ENCODE assay signal across 23 mouse cellular contexts in the genomic region with DNA sequence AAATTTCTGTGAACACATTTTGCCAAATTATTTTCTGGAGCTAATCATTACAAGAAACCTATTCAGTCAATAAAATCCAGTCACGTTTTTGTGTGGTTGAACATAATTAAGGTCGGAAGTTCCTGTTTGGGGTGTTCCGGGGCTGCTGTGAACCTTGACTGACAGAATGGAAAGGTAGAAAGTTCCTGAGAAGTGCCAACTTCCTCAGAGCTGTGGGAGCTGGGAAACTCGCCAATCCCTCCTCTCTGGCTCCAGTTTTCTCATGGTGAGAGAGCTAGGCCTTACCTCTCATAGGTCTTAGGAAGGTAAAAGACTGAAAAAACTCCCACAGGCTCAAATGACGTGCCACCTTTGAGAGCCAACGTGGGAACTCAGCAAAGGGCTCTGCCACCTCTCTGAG. TPM values are rescaled to one million over a fixed set of nuclear protein-coding genes. Genes with fewer than 3 reads are reported as not detected.
DNase-seq lines count a peak whose midpoint lies in the region; ATAC-seq lines count a peak whose summit lies in the region.
"Had no signal": no experiment of that assay in that cellular context is flagged by ENCODE, and none has a peak within 500 bp of the region (broad histone marks: within the 10 kb centered on the region; RNA-seq: fewer than 3 reads in every experiment).

No protein-coding gene starts in this region.

- no peak overlapping the region for H3K9ac ChIP-seq in midbrain, embryonic 11.5 days (ENCODE audit: low read length)
- H3K9ac ChIP-seq: embryonic facial prominence, embryonic 13.5 days; forebrain, postnatal 0 days; hindbrain, embryonic 12.5 days; midbrain, embryonic 15.5 days; neural tube, embryonic 15.5 days had no signal

- ATAC-seq in inflammation-experienced regulatory T-cells, adult 6 months: no peak
- no peak for ATAC-seq in midbrain, embryonic 11.5 days (ENCODE audit: low FRiP score)
- ATAC-seq: forebrain, postnatal 0 days; midbrain, embryonic 15.5 days had no signal

- no peaks in the 10 kb centered on the region for H3K36me3 ChIP-seq in midbrain, embryonic 11.5 days (ENCODE audit: control insufficient read depth, insufficient read depth, low read length)
- H3K36me3 ChIP-seq: embryonic facial prominence, embryonic 13.5 days; forebrain, embryonic 10.5 days; G1E; hindbrain, embryonic 12.5 days; midbrain, embryonic 15.5 days; neural tube, embryonic 15.5 days had no signal

- no peak overlapping the region for H3K4me2 ChIP-seq in midbrain, embryonic 11.5 days
- H3K4me2 ChIP-seq: embryonic facial prominence, embryonic 13.5 days; heart, embryonic 11.5 days; hindbrain, embryonic 12.5 days; liver, embryonic 11.5 days; midbrain, embryonic 15.5 days; neural tube, embryonic 15.5 days had no signal

- WGBS in midbrain, embryonic 11.5 days: 68% methylated on average over 6 of the region's 6 CpGs

- H3K4me3 ChIP-seq in midbrain, embryonic 11.5 days (ENCODE audit: low read depth, low read length): no peak overlapping the region
- H3K4me3 ChIP-seq: embryonic facial prominence, embryonic 13.5 days; forebrain, embryonic 10.5 days; hindbrain, embryonic 12.5 days; layer of hippocampus, adult 2 months; midbrain, embryonic 15.5 days; myocyte; neural tube, embryonic 15.5 days had no signal

- H3K27ac ChIP-seq in midbrain, embryonic 11.5 days (ENCODE audit: low read depth, low read length): no peak overlapping the region
- H3K27ac ChIP-seq: embryonic facial prominence, embryonic 13.5 days; forebrain, embryonic 10.5 days; hindbrain, embryonic 12.5 days; layer of hippocampus, adult 2 months; midbrain, embryonic 15.5 days; neural tube, embryonic 15.5 days had no signal

- no peaks in the 10 kb centered on the region for H3K9me3 ChIP-seq in midbrain, embryonic 11.5 days (ENCODE audit: control insufficient read depth, low read length)
- H3K9me3 ChIP-seq: embryonic facial prominence, embryonic 13.5 days; forebrain, embryonic 10.5 days; hindbrain, embryonic 12.5 days; midbrain, embryonic 15.5 days; neural tube, embryonic 15.5 days had no signal

- no peaks in the 10 kb centered on the region for H3K27me3 ChIP-seq in midbrain, embryonic 11.5 days (ENCODE audit: control insufficient read depth, insufficient read depth, low read length)
- H3K27me3 ChIP-seq: embryonic facial prominence, embryonic 13.5 days; neural tube, embryonic 15.5 days had no signal

- DNase-seq in cerebellum, postnatal 25 days: peak; percentile 16 to 43
- DNase-seq in cerebellum, adult 9-10 months: no peak
- peak; percentile 12 for DNase-seq in fibroblast of lung, adult 2 months (ENCODE audit: low read depth)
- DNase-seq in kidney, adult 9 months: peak; percentile 72
- peak; percentile 74 to 83 for DNase-seq in kidney, postnatal 25 days
- DNase-seq in midbrain, embryonic 11.5 days (ENCODE audit: low spot score, missing footprints): no peak
- DNase-seq: adrenal gland, postnatal 25 days; cerebellum, adult 11-12 months; forebrain, postnatal 0 days; heart, postnatal 10 days; lung, postnatal 14 days; thymus, postnatal 14 days had no signal

- H3K4me1 ChIP-seq in midbrain, embryonic 11.5 days (ENCODE audit: control insufficient read depth, insufficient read depth, low read length): no peaks in the 10 kb centered on the region
- H3K4me1 ChIP-seq: embryonic facial prominence, embryonic 13.5 days; forebrain, embryonic 10.5 days; hindbrain, embryonic 12.5 days; midbrain, embryonic 15.5 days; neural tube, embryonic 15.5 days had no signal

RNA-seq across cellular contexts. Expression of gene Rassf10, which starts 7.1 kb away (rescaled TPM):
- polyA plus RNA-seq in inflammation-experienced regulatory T-cells, adult 6 months (2017; shearing (Covaris generic)): not detected
- 0.28 and 0.30 TPM in 2 replicates for polyA plus RNA-seq in midbrain, embryonic 11.5 days (2014; fragmentation: Nextera tagmentation; extraction: Ambion mirVana)
- polyA plus RNA-seq: G1E, myocyte had no signal

Comparison
In these comparisons a context has a peak if more than half of its experiments do, and no peak if none do; other contexts are left out.
1. DNase-seq: peak in cerebellum, postnatal 25 days (2 of 2), fibroblast of lung, adult 2 months (single experiment), kidney, adult 9 months (single experiment) and kidney, postnatal 25 days (2 of 2); none in cerebellum, adult 9-10 months (single experiment) and midbrain, embryonic 11.5 days (single experiment).